Mouse (Mus musculus) cerebral cortex, adult 2 months (tissue): Measurements from ENCODE around the gene Arl5a.

Experiments
- WGBS: fragments of 180-500 bp; shearing (Covaris S2); methylation state at CpG from one replicate; pipeline ENCODE4 v1.1.7; 2018; 5-methylcytosine and 5-hydroxymethylcytosine counted together

Gene Arl5a

DNA sequence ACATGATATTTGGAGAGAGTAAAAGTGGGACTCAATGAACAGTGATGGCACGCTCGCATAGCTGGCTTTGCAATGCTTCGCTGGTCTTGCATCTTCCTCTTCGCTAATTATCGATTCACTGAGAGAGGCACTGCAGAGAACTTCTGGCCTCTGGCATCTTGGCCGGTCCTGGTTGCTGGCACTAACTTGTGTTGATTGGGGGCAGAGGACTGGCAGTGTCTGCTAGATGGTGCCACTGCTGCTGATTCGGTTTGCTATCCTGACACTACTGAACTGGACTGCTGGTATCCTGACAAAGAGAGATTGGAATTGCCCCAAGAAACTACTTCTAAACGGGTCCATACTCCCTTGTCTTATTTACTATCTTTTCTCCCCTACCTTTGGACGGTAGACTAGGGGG is 63.6 kb downstream of the Arl5a start:
- 88% methylated on average over 9 of the region's 9 CpGs for WGBS

DNA sequence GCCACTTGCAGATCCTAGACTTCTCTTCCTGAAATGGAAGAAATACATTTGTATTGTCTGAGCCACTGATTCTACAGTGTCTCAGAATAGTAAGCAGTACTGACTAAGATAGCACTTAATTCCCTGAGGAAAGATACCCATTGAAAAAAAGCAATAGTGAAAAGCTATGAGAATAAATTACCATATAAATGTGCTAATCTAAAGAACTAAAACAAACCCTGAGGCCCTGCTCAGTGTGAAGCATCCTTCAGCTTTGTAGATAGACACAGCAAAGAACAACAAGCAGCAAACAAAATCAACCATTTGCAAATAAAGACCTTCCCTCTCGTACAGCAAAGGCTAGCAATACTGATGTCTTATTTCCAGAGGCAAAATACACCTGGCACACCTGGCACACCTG is 65.0 kb downstream of the Arl5a start:
- 87% methylated on average over 1 of the region's 1 CpGs for WGBS

DNA sequence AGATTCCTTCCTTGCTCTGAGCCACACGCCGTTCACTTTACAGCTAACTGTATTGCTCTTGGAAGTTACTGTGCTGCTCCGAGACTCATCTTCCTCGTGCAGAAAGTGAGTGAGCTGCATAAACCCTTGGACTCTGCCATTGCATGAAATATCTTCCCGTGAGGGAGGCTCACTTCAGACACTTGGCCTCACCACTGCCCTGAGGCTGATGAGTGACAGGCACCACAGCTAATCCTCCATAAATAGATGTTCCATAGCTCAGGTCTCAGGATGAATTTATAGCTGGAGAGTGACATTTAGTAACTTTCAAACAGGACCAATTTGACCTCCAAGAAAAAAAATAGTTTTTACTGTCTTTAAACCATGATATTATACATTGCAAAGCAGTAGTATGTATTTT is 66.5 kb downstream of the Arl5a start:
- WGBS, result 92% methylated on average over 5 of the region's 5 CpGs

DNA sequence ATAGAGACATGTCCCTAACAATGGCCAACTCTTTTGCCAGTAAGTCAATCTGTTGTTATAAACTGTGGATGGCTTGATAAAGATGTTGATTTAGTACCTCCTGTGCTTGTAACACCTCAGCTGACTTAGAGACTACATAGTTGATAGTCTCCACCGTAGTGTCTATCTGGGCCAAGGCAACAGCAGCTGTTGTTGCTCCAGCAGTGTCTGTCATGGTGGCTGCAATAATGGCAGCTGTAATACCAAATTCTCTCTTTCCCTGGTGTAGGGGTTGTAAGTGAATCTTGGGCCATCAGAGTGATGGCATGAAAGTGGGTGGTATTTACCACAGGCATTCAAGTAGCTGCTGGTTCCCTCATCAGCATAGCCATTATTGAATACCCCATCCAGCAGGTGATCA is 73.7 kb downstream of the Arl5a start:
- WGBS, result 97% methylated on average over 1 of the region's 1 CpGs
